Mouse (Mus musculus): Measurements from ENCODE around the gene Olfr155.

DNA sequence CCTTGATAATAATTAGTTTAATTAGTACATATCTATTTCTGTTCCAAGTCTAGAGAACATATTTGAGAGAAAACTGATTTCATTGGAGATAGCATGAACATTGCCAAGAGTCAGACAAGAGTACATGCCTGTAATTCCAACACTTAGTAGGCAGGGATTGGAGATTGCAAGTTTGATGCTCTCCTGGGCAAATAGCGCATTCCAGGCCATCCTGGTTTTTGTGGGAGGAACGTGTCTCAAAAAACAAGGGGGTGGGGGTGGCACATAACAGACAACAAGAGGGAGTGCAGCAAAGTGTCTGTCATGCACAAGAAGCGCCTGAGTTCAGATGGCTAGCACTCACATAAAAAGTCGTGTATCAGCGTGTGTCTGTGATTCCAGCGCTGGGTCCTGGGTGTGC lies 28.2 kb downstream of the Olfr155 start:
- TF ChIP-seq CTCF (IDR thresholded peaks at IDR 0.05; ENCODE audit: extremely low read depth, insufficient read length, insufficient replicate concordance, low read depth, low read length) (no peak), POLR2A (IDR thresholded peaks at IDR 0.05; ENCODE audit: low read depth, low read length) (no peak)

Measured in small intestine, adult 2 months (tissue).